Mouse (Mus musculus): ENCODE results near the gene A930033H14Rik.
A peak's percentile ranks its signal among the peaks of the same experiment; 100 is the strongest.

A930033H14Rik gene

GRCm38 (mm10) chr10:69212542-69213440, at the start of gene A930033H14Rik:
TSS of gene A930033H14Rik (minus strand) at chr10:69213098.
- DNase-seq: peak; percentile 51

GRCm38 (mm10) chr10:69259929-69260328, 47.0 kb upstream of the A930033H14Rik start:
- no peak for DNase-seq

GRCm38 (mm10) chr10:69259161-69259560, 46.3 kb upstream of the A930033H14Rik start:
- no peak for DNase-seq

- no peak for DNase-seq
Observed at GRCm38 (mm10) chr10:69258588-69258987, 45.7 kb upstream of the A930033H14Rik start.

GRCm38 (mm10) chr10:69257592-69258133, 44.8 kb upstream of the A930033H14Rik start:
- DNase-seq: no peak

- DNase-seq: no peak
Observed at GRCm38 (mm10) chr10:69255594-69255993, 42.7 kb upstream of the A930033H14Rik start.

GRCm38 (mm10) chr10:69254390-69254847, 41.5 kb upstream of the A930033H14Rik start:
- no peak for DNase-seq

- DNase-seq: no peak
Observed at GRCm38 (mm10) chr10:69253686-69254080, 40.8 kb upstream of the A930033H14Rik start.

- no peak for DNase-seq
Observed at GRCm38 (mm10) chr10:69253075-69253685, 40.3 kb upstream of the A930033H14Rik start.

GRCm38 (mm10) chr10:69252112-69253074, 39.5 kb upstream of the A930033H14Rik start:
- DNase-seq: no peak

- no peak for DNase-seq
Observed at GRCm38 (mm10) chr10:69251254-69251653, 38.4 kb upstream of the A930033H14Rik start.

GRCm38 (mm10) chr10:69248261-69249160, 35.6 kb upstream of the A930033H14Rik start:
- no peak for DNase-seq

- DNase-seq: no peak
Observed at GRCm38 (mm10) chr10:69247311-69248033, 34.6 kb upstream of the A930033H14Rik start.

- DNase-seq: no peak
Observed at GRCm38 (mm10) chr10:69246762-69247161, 33.9 kb upstream of the A930033H14Rik start.

- DNase-seq: peak; percentile 12
Observed at GRCm38 (mm10) chr10:69245906-69246668, 33.2 kb upstream of the A930033H14Rik start.

GRCm38 (mm10) chr10:69245151-69245550, 32.3 kb upstream of the A930033H14Rik start:
- no peak for DNase-seq

- no peak for DNase-seq
Observed at GRCm38 (mm10) chr10:69240530-69240929, 27.6 kb upstream of the A930033H14Rik start.

GRCm38 (mm10) chr10:69238311-69238710, 25.4 kb upstream of the A930033H14Rik start:
- no peak for DNase-seq

- DNase-seq: no peak
Observed at GRCm38 (mm10) chr10:69237781-69238180, 24.9 kb upstream of the A930033H14Rik start.

GRCm38 (mm10) chr10:69237185-69237584, 24.3 kb upstream of the A930033H14Rik start:
- DNase-seq: no peak
